Mouse (Mus musculus) heart, adult 2 months (tissue): ENCODE results near the gene Eps8l2.

Experiments used
- CTCF ChIP-seq: fragments of 200-600 bp; IDR thresholded peaks from 2 replicates; pipeline ENCODE4 v1.8.1; 2022; ENCODE audit warnings: antibody characterized with exemption, mild to moderate bottlenecking, moderate library complexity
- EP300 ChIP-seq: fragments of 200-500 bp; IDR thresholded peaks from 2 replicates; pipeline ENCODE4 v1.6.1; 2011; ENCODE audit warnings: low read depth, low read length, control low read depth; ENCODE audit not compliant: insufficient read depth
- POLR2A ChIP-seq: fragments of 200-500 bp; IDR thresholded peaks from 2 replicates; pipeline ENCODE4 v1.6.1; 2011; ENCODE audit warnings: mild to moderate bottlenecking, low read depth, low read length, control low read depth; ENCODE audit not compliant: insufficient read depth

- TF ChIP-seq CTCF (no peak), POLR2A (no peak), EP300 (no peak)
Measured at GRCm38 (mm10) chr7:141351061-141351460, 12.4 kb downstream of the Eps8l2 start.
